Mouse (Mus musculus) neural tube, embryonic 14.5 days (tissue): ENCODE results near the gene Cacfd1. TPM values are rescaled to one million over a fixed set of nuclear protein-coding genes. Genes with fewer than 3 reads are reported as not detected.
A peak's percentile ranks its signal among the peaks of the same experiment; 100 is the strongest.

ENCODE experiments used
- ATAC-seq: fragments of 200-750 bp; cut with Nextera tagmentation; 2 replicates; pipeline ENCODE4 v1.8.0; 2017; ENCODE audit warnings: low read depth, mild to moderate bottlenecking, moderate TSS enrichment, moderate library complexity
- H3K27ac ChIP-seq: fragments of 300-500 bp; sonication (generic); 2 replicates; pipeline ENCODE4 v1.5.1; 2014; ENCODE audit warnings: low read depth, mild to moderate bottlenecking, control low read depth, low read length, moderate library complexity, mixed read lengths
- H3K27me3 ChIP-seq: fragments of 300-500 bp; sonication (generic); 2 replicates; pipeline ENCODE4 v1.6.1; 2014; ENCODE audit warnings: low read length; ENCODE audit not compliant: control insufficient read depth, insufficient read depth
- H3K36me3 ChIP-seq: fragments of 300-500 bp; sonication (generic); 2 replicates; pipeline ENCODE4 v1.6.1; 2014; ENCODE audit warnings: low read length, mixed read lengths; ENCODE audit not compliant: control insufficient read depth, insufficient read depth
- H3K4me1 ChIP-seq: fragments of 300-500 bp; sonication (generic); 2 replicates; pipeline ENCODE4 v1.6.1; 2014; ENCODE audit warnings: low read length; ENCODE audit not compliant: control insufficient read depth, insufficient read depth
- H3K4me2 ChIP-seq: fragments of 300-500 bp; sonication (generic); 2 replicates; pipeline ENCODE4 v1.6.1; 2014; ENCODE audit warnings: mild to moderate bottlenecking, low read depth, low read length, control low read depth
- H3K4me3 ChIP-seq: fragments of 300-500 bp; sonication (generic); 2 replicates; pipeline ENCODE4 v1.5.1; 2014; ENCODE audit warnings: low read depth, low read length, control low read depth, mixed read lengths
- H3K9ac ChIP-seq: fragments of 300-500 bp; sonication (generic); replicated peaks from 2 replicates; pipeline ENCODE4 v1.6.1; 2014; ENCODE audit warnings: low read depth, mild to moderate bottlenecking, control low read depth, low read length, mixed read lengths
- H3K9me3 ChIP-seq: fragments of 300-500 bp; sonication (generic); 2 replicates; pipeline ENCODE4 v1.6.1; 2016; ENCODE audit warnings: low read length; ENCODE audit not compliant: control insufficient read depth
- WGBS: fragments of 180-500 bp; shearing (Covaris S2); extraction: QIAGEN DNeasy Blood & Tissue Kit; methylation state at CpG from one replicate; pipeline ENCODE4 v1.1.7; 2014; 5-methylcytosine and 5-hydroxymethylcytosine counted together
- polyA plus RNA-seq: library from polyadenylated mRNA; unstranded; fragments of >200 nt; fragmentation: Nextera tagmentation; extraction: Ambion mirVana; gene quantifications from 2 replicates; pipeline ENCODE4 v1.2.1, GENCODE M21; 2014

Cacfd1 gene
- polyA plus RNA-seq, 1 experiment from 2014 or later, result 86.5 TPM

DNA sequence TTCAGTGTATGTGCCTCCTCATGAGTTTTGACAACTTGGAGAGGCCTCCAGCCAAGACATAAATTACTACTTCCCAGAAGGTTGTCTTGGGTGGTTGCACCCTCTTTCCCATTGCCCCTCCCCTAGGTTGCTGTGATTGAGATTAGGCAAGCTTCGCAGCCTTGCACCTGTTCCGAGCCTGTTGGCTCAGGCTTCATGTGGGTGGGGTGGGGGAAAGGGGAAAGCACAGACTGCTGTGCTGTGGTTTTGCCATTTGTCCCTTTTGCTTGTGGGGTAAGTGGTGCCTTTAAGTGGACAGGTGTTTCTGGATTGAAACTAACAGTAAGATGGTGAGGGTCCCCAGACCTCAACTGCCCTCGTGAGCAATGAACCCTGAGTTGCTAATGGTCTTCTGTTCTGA, 26.3 kb downstream of the Cacfd1 start:
- Histone ChIP-seq H3K4me2 (no peak overlapping the region), H3K27me3 (no peaks in the 10 kb centered on the region), H3K36me3 (no peaks in the 10 kb centered on the region), H3K4me1 (no peaks in the 10 kb centered on the region), H3K9ac (no peak overlapping the region), H3K4me3 (no peak overlapping the region), H3K9me3 (no peaks in the 10 kb centered on the region), H3K27ac (no peak overlapping the region)
- ATAC-seq, result no peak
- WGBS, result 83% methylated on average over 3 of the region's 3 CpGs

DNA sequence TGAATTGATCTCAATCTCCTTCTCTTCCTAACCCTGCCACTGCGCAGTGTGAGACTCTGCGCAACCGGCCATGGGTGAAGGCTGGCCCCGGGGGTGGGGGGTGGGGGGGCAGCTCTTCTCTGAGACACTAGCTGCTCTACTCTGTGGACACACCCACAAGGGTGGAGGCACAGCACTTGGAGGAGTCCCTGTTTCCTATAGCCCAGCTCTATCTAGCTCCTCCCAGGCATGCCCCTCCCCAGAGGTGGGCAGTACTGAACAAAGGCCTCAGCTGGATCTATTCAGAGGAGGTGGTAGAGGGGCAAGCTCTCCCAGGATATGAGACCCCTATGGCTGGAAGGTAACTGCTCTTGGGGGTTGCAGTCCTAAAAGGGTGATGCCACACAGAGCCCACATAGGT, 27.3 kb downstream of the Cacfd1 start:
- Histone ChIP-seq H3K9me3 (no peaks in the 10 kb centered on the region), H3K4me3 (no peak overlapping the region), H3K27ac (no peak overlapping the region), H3K4me1 (no peaks in the 10 kb centered on the region), H3K4me2 (no peak overlapping the region), H3K27me3 (no peaks in the 10 kb centered on the region), H3K9ac (no peak overlapping the region), H3K36me3 (no peaks in the 10 kb centered on the region)
- 66% methylated on average over 4 of the region's 4 CpGs for WGBS
- ATAC-seq, result no peak

DNA sequence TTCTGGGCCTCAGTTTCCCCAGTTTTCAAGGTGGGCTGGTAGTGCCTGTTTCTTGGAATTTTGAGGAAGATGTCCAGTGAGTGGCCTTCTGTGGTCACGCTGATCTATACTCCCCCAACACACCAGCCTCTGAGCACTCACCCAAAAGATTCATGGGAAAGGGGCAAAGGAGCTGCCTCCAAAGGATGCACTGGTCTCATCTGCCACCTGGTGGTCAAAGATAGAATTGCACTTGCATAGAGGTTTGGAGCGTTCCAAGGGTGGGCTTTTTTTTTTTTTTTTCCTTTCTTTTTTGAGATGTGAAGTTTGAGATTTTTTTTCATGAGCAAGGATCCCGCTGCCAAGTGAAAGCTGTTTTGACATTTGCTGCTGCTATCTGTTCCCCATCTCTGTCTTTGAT, 28.9 kb downstream of the Cacfd1 start:
- Histone ChIP-seq H3K9ac (no peak overlapping the region), H3K9me3 (no peaks in the 10 kb centered on the region), H3K36me3 (no peaks in the 10 kb centered on the region), H3K27ac (no peak overlapping the region), H3K27me3 (no peaks in the 10 kb centered on the region), H3K4me2 (no peak overlapping the region), H3K4me3 (no peak overlapping the region), H3K4me1 (no peaks in the 10 kb centered on the region)
- WGBS, result 4% methylated on average over 3 of the region's 3 CpGs
- peak; percentile 64 for ATAC-seq

DNA sequence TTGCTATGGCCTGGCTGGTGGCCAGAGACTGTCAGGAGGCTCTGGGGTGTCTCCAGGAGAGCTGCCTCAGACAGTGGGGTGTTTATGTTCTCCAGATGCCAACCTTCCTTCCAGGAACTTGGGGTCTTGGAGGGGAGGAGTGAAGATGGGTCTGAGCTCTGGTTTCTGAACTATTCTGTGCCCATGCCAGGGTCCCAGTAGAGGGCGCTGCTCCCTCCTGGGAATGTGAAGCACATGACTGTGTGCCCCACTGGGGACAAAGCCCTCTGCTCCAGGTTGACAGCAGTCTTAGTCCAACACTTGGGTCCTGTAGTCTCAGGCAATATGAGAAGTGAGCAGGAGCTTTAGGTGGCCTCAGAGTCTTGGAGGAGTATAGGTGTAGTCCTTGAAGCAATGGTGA, 29.6 kb downstream of the Cacfd1 start:
- ATAC-seq, result no peak
- no peak overlapping the region for H3K27ac ChIP-seq
- H3K4me2 ChIP-seq, result no peak overlapping the region
- H3K36me3 ChIP-seq, result no peaks in the 10 kb centered on the region
- H3K27me3 ChIP-seq, result no peaks in the 10 kb centered on the region
- 10% methylated on average over 1 of the region's 1 CpGs for WGBS
- H3K9me3 ChIP-seq, result no peaks in the 10 kb centered on the region
- no peaks in the 10 kb centered on the region for H3K4me1 ChIP-seq
- H3K4me3 ChIP-seq, result no peak overlapping the region
- no peak overlapping the region for H3K9ac ChIP-seq

DNA sequence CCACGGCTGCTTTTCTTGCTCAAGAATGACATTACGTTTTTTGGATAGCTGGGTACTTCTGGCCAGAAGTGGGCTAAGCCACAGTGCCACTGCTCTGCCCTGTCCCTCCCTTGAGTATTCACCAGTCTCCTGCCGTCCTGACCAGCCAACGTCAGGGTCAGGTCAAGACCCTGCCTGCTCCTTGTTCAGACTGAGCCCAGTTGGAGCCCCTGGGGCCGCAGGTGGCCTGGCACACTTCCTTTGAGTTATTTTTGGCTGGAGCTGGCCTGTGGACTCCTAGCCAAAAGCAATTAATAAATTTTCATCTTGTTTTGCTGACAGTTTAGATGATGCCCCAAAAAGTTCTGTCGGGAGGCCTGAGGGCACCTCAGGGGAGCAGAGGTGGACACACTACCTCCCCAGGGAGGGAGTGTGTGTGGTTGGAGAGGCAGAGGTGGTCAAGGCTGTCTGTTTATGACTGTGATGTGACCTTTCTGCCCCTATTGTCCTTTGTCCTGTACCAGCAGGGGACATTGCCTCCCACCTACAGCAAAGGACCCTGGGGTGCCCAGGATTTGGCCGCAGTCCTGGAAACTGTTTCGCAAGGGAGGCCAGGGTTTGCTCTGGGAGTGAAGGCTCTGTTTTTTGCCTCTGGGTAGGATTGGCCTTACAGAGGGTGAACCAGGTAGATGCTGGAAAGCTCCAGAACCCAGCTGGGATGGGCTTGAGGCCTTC, 32.6 kb downstream of the Cacfd1 start:
- H3K4me3 ChIP-seq, result no peak overlapping the region
- H3K4me2 ChIP-seq, result no peak overlapping the region
- H3K4me1 ChIP-seq, result no peaks in the 10 kb centered on the region
- ATAC-seq, result no peak
- WGBS, result 67% methylated on average over 8 of the region's 8 CpGs
- no peak overlapping the region for H3K27ac ChIP-seq
- no peaks in the 10 kb centered on the region for H3K9me3 ChIP-seq
- H3K36me3 ChIP-seq, result no peaks in the 10 kb centered on the region
- H3K9ac ChIP-seq, result no peak overlapping the region
- H3K27me3 ChIP-seq, result no peaks in the 10 kb centered on the region

DNA sequence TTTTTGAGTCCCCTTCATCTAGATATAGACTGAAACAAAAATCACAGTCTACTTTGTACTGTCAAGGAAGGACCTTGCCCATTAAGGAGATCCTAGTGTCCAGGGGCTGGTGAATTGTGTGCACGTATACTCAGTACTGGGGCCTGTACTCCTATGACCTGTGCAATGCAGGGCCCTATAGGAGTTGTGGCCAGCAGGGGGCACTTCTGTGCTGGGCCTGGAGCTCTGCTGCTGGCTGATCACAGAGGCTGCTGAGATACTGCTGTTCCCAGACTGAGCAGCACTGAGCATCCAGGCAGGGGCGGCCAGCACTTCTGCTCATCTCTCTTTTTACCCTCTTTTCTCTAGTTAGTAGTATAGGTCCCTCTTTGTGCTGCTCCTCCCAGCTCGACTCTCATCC, 33.7 kb downstream of the Cacfd1 start:
- H3K4me3 ChIP-seq, result no peak overlapping the region
- no peaks in the 10 kb centered on the region for H3K9me3 ChIP-seq
- H3K9ac ChIP-seq, result no peak overlapping the region
- WGBS, result 33% methylated on average over 3 of the region's 3 CpGs
- H3K27me3 ChIP-seq, result no peaks in the 10 kb centered on the region
- no peaks in the 10 kb centered on the region for H3K4me1 ChIP-seq
- no peak overlapping the region for H3K4me2 ChIP-seq
- H3K36me3 ChIP-seq, result no peaks in the 10 kb centered on the region
- ATAC-seq, result peak; percentile 94; the same call in 1 of the 2 replicates
- no peak overlapping the region for H3K27ac ChIP-seq

DNA sequence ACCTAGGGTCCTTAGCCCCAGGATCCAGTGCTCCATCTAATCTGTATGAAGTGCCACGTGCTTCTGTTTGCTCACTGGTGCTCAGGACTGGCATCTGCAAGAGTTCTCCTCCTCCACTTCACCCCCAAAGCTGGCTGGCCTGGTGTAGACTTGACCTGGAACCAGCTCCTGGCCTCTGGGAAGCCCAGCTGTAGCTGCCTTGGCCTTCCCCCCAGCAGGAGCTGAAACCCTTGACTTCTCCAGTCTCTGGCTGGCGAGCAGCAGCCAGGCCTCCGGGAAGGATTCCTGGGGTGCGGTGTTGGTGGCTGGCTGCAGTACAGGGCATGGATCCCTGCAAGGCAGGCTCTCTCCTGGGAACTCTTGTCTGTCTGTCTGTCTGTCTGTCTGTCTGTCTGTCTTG, 34.4 kb downstream of the Cacfd1 start:
- Histone ChIP-seq H3K27ac (no peak overlapping the region), H3K9ac (no peak overlapping the region), H3K9me3 (no peaks in the 10 kb centered on the region), H3K4me3 (no peak overlapping the region), H3K36me3 (no peaks in the 10 kb centered on the region), H3K4me2 (no peak overlapping the region), H3K27me3 (no peaks in the 10 kb centered on the region), H3K4me1 (no peaks in the 10 kb centered on the region)
- WGBS, result 78% methylated on average over 4 of the region's 4 CpGs
- ATAC-seq, result no peak

DNA sequence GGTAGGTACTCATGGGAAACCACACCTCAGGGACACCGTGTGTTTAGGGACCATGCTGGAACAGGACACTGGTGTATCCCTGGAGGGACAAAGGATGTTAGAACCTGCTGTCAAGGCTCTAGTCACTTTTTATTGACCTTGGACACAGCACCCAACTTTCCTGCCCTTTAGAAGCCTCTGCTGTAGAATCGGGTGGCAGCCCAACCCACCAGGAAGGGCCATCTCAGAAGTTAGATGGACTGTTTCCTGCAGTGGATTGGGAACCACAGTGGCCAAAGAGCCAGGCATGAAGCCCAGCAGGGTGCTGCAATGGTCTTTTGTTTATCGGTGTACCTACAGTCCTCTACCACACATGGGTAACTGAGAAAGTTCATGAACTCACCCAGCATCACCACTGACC, 34.9 kb downstream of the Cacfd1 start:
- H3K9ac ChIP-seq, result no peak overlapping the region
- H3K27me3 ChIP-seq, result no peaks in the 10 kb centered on the region
- H3K9me3 ChIP-seq, result no peaks in the 10 kb centered on the region
- no peak overlapping the region for H3K4me3 ChIP-seq
- H3K4me1 ChIP-seq, result no peaks in the 10 kb centered on the region
- no peaks in the 10 kb centered on the region for H3K36me3 ChIP-seq
- no peak for ATAC-seq
- whole genome bisulfite sequencing, result 74% methylated on average over 3 of the region's 3 CpGs
- no peak overlapping the region for H3K27ac ChIP-seq
- H3K4me2 ChIP-seq, result no peak overlapping the region

DNA sequence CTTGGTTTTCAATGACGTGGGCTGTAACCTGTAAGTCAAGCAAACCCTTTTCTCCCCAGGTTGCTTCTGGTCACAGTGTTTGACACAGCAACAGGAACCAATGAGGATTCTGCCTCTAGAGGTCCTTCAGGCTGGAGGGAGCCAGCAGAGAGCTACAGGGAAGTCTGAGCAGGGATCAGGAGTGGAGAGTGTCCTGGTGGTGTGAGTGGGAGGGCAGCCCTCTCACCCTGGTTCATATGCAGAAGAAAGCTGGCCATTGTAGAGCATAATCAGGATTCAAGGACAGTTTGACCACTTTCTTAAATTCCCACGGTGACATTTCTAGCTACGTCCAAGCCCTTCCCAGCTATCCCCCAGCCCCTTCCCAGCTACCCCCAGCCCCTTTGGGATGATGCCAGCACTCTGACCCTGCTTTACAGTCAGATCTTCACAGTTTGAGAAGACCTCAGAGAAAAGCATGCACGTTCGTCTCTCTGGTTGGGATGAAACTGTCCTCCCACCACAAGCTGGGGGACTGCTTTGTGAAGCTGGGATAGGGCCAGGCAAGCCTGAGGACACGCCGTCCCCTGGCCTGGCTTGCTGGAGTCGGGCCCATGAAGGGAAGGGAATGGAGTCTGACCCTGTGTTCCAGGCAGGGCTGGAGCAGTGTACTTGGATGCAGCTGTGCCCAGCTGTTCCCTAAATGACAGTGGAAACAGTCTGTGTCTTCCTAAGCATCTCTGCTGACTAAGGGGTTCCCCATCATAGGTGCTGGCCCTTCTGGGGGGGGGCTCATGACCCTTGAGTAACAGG, 36.4 kb downstream of the Cacfd1 start:
- H3K4me1 ChIP-seq, result no peaks in the 10 kb centered on the region
- no peaks in the 10 kb centered on the region for H3K27me3 ChIP-seq
- no peak overlapping the region for H3K4me2 ChIP-seq
- H3K36me3 ChIP-seq, result no peaks in the 10 kb centered on the region
- no peak overlapping the region for H3K27ac ChIP-seq
- no peaks in the 10 kb centered on the region for H3K9me3 ChIP-seq
- H3K9ac ChIP-seq, result no peak overlapping the region
- ATAC-seq, result no peak
- H3K4me3 ChIP-seq, result no peak overlapping the region
- WGBS, result 68% methylated on average over 8 of the region's 8 CpGs
